Mouse (Mus musculus) small intestine, adult 2 months (tissue): Measurements from ENCODE around the gene Hhat.

Experiments used
- CTCF ChIP-seq: fragments of 200-500 bp; IDR thresholded peaks from 2 replicates; pipeline ENCODE4 v1.5.1; 2012; ENCODE audit warnings: low read depth, mild to moderate bottlenecking, control low read depth, inconsistent platforms, low read length, moderate library complexity, mixed read lengths; ENCODE audit not compliant: insufficient replicate concordance, insufficient read length; ENCODE audit errors: extremely low read depth
- POLR2A ChIP-seq: fragments of 200-500 bp; IDR thresholded peaks from 2 replicates; pipeline ENCODE4 v1.6.1; 2012; ENCODE audit warnings: low read depth, mild to moderate bottlenecking, control low read depth, inconsistent platforms, low read length, moderate library complexity

DNA sequence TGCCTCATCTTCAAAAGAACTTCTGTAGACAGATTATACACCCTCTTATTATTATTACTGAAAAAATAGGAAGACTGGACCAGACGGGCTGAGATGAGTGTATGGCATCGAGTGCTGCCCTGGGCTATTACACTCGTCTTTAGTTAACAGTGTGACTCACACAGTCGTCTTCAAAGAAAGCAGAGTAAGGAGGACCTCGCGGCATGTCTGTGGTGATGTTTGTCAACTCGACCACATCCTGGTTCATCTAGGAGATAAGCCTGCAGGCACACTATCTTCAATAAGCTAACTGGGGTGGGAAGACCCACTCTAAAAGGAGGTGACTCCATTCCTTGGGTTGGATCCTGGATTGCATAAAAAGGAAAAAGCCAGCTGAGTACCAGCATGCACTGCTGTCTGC is 78.0 kb downstream of the Hhat start:
- no peak for TF ChIP-seq POLR2A
- no peak for TF ChIP-seq CTCF
